Mouse (Mus musculus): ENCODE measurements around the gene Polr3g.
"Not testable (repeated sequence)": the region's sequence is repeated elsewhere in the genome, so short reads cannot be mapped to it uniquely, and the experiment has no call there.

The Polr3g gene

DNA sequence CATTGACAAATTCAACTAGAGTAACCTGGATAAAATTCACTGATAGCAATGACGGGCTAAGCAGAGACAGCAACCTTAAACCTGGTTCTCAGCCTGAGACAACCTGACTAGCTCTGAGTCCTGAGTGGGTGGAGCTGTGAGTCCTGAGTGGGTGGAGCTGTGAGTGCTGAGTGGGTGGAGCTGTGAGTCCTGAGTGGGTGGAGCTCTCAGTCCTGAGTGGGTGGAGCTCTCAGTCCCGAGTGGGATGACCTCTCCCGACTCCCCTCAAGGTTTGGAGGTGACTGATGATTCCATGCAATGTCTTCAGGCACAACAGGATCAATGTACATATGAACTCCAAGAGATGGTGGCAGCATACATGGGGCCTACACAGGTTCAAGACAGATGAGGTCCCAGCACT, 21.2 kb downstream of the Polr3g start:
- no peak for DNase-seq (ENCODE audit: low read depth, low spot score)

DNA sequence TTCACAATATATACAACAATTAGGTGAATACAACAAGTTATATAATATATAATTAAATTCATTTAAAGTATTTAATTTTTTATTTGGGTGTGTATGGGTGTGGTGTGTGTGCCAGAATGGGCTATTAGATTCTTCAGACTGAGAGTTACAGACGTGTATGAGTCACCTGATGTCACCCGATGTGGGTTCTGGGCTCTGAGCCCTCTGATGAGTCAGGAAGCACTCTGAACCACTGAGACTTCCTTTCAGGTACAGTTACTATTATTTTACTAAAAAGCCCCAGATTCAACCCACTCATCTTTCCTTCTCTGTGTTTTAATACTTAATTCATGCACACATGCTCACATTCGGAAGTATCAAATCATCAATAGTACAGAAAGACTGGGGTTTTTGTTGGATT, 25.9 kb downstream of the Polr3g start:
- DNase-seq (ENCODE audit: low read depth, low spot score), result no peak

DNA sequence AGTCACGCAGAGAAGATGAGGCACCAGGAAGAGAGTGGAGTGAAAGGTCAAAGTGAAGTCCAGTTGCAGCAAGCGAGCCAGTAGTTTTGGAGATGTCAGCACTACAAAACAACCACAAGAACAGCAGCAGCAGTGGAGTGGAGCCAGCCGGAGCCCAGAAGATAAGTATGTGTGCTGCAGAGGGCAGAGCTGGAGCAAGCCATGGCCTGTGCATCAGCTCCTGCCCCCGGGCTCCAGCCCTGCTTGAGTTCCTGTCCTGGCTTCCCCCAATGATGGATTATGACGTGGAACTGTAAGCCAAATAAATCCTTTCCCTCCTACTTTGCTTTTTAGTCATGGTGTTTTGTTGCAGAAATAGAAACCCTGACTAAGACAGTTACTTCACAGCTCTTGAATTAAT, 26.6 kb downstream of the Polr3g start:
- DNase-seq (ENCODE audit: low read depth, low spot score), result peak; percentile 44

DNA sequence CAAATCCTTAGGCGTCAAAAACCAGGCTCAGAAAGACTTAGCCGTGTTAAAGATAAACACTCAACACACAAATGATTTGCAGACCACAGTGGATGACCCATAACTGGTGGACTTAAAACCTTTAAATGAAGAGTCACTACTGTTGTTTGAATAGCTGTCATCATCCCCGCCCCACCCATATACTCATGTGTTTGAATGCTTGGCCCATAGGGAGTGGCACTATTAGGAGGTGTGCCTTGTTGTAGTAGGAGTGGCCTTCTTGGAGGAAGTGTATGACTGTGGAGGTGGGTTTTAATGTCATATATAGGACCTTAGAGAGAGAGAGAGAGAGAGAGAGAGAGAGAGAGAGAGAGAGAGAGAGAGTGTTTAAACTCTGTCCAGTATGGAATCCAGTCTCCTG, 27.7 kb downstream of the Polr3g start:
- DNase-seq (ENCODE audit: low read depth, low spot score), result no peak

DNA sequence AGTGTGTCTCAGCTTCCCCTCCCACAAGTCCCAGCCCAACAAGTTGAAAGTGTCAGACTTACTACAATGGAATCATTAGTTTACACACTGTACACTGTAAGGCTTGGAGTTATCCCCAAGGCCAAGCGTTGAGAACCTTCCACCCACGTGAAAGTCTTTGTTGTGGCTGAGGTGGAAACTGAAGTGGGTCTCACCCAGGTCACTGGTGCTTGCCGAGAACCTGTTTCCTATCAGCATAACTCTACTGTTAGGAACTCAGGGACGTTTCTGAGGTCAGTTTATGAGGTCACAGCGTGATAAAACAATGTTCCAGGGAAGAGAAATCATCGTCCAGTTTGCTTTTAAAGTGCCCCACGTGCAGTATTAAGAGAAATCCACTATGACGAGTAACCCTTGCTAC, 35.5 kb downstream of the Polr3g start:
- DNase-seq (ENCODE audit: low read depth, low spot score), result no peak

DNA sequence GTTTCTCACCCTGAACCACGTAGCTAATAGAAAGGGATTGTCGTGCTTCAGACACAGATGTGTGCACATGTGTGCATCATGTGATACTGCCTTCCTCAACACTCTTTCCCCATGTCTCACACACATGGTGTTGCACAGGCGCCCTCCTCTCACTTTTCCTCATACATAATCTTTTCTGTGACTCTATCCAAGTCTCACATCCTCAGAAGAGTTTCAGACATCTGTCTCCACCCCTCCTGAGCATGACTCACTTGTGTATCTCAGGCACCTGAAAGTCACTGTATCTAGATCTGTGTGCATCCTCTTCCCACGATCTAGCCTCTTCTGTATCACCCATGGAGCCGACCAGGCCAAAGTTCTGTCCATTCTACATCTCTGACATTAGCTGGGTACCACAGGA, 43.1 kb downstream of the Polr3g start:
- DNase-seq (ENCODE audit: low read depth, low spot score), result no peak

DNA sequence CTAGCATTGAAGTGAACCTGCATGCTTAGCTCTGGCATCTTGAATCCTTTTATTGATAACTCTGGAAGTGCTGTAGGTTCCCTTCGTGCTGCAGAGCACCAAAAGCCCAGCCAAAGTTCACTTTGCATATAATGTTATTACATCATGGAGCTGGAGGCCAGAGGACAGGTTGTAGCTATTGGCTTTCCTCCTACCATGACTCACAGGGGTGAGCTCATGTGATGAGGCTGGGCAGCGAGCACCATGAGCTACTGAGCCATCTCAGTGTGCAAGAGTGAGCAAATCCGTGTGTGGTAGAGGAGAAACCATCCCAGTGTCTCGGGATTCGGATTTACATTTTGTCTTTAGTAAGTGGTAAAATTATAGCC, 46.5 kb downstream of the Polr3g start:
- no peak for DNase-seq (ENCODE audit: low read depth, low spot score)

DNA sequence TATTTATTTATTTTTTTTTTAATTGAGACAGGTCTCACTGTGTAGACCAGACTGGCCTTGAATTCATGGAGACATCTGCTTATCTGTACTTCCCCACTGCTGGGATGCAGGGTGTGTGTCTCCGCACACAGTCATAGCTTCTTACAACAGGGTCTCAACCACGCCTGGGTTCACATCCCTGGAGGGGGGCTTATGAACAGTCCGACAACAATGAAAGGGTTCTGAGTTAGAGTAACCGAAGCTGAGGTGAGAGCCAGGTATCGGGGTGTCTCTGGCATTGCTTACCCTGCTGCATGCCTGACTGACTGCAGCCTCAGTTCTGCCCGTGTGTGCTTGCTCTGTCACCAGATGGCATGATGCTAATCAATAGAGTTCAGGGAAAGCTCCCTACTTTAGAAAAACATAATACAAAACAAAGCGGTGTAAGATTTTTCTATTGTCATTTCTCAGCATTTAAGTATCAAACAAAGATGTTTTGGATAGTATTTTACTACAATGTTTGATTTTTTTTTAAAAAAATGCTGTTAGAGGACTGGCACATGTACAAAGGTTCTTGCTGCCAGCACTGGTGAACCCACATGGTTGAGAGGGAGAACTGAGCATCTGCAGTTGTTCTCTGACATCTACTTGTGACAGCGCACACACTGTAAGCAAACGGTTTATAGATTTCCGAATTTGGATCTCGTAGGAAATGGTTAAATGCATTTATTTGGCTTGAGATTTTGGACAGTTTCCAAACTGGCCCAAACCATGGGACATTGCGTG, 47.1 kb downstream of the Polr3g start:
- DNase-seq (ENCODE audit: low read depth, low spot score), result no peak

DNA sequence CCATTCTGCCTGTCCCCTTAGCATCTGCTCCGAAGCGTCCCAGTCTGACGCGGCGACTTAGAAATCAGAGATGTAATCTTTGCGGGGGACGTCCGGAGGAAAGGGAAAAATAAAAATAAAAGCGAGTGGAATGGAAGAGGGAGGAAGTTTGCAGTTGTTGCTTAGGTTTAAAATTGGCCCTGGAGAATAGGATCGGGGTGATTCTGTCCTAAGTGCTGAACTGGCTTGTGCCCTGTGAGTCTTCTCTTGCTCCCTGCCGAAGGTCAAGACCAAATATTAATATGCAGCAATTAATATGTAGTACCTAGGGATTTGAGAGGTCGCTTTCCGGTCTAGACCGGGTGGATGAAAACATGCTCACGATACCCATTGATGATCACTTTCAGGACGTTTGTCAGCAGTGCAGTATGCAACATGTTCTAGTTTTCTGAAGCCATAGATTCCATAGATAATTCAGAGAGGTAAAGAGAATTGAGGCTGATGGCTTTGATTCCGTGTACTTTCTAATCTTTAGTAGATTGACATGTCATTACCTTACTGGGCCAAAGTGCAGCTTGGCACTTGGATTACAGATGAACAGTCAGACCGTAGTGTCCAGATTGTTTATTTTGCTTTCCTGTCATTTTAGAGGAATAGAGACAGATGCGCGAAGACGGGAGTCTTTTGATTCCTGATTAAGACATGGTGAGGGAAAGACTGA, 52.6 kb downstream of the Polr3g start:
- DNase-seq (ENCODE audit: low read depth, low spot score), result no peak

DNA sequence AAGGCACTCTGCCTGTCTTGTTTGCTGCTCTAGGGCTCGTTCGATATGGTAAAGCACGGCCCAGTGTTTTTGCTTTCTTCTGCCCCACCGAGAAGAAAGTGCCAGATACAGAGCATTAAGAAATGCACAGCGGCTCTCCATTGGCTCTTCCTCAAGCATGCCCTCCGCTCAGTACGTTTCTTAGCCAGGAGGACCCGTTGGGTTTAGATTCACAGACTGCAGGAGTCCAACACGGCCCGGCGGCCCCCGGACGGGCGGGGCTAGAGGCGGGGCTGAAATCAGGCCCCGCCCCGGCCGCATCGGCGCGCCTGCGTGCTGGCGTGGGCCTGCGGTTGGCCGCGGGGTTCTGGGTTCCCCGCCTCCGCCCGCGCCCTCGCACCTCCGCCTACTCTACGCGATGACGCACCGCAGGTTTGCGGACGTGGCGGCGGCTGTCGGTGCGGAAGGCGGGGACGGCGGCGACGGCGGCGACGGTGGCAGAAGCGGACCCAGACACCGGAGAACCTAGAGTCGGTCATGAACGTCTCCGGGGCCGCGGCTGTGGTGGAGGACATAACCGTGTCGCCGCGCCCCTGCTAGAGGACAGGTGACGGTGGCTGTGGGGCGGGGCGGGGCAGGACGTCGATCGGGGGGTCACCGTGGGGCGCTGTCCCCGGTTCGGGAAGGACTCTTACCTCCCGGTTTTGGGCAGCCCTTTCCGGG, 53.3 kb downstream of the Polr3g start, which contains the start of gene Lysmd3:
Gene Lysmd3, plus strand, starts transcription at position 313 of the 702 bp plus-strand sequence.
- peak; percentile 79 for DNase-seq (ENCODE audit: low read depth, low spot score)

DNA sequence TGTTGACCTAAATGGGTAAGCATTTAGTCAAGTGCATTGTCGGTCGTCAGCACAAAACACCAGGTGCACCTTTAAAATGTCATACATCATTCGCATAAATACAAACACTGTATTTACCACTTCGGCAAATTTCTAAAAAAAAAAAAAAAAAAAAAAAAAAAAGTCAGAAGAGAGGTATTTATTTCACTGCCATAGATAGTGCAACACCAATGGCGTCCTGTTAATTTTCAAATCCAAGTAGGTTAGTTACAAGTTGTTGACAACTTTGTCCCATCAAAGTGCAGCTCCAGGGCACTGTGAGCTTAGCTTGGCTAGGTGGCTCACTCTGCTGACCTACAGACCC, 53.8 kb downstream of the Polr3g start:
- DNase-seq (ENCODE audit: low read depth, low spot score), result no peak

DNA sequence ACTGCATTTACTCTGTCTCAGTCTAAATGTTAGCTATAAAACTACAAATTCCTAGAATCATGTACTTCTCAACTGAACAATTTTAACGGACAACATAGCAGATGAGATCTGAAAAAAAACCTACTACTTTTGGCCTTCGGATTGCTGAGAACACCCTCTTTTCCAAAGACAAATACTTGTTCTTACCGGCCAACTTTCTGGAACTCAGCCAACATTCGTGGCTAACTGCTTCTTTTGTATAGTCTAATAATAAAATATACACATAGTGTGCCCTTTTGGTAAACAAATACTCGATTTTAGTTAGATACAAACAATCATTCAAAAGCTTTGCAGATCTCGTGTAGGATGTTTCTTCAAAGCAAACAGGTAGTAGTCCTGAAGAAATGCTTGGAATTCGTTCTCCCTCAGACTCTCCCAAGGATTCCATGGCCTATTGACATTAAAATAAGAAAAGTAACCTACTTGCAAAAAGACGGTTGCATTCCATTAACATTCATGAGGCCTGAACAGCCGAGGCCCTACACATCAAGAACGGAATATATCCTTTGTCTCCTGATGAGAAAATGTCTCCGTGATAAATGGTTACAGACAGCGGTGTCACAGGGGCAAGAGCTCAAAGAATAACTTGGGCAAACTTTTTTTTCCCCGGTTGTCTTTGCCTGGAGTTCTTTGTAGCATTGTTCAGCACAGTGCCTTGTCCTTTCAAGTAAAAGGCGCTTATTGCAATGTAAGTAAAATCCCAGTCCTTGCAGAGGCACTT, 54.5 kb downstream of the Polr3g start:
- DNase-seq (ENCODE audit: low read depth, low spot score), result no peak

DNA sequence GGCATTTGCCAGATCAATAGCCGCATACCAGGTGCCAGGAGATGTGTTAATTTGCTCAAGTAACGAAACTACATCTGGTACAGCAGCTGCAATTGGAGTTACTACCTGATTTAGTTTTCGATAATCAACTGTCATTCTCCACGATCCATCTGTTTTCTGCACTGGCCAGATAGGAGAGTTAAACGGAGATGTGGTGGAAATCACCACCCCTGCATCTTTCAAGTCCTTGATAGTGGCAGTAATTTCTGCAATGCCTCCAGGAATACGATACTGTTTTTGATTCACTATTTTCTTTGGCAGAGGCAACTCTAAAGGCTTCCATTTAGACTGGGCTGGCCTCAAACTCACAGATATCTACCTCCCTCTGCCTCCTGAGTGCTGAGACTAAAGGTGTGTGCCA, 60.4 kb downstream of the Polr3g start:
- DNase-seq (ENCODE audit: low read depth, low spot score), result not testable (repeated sequence)

DNA sequence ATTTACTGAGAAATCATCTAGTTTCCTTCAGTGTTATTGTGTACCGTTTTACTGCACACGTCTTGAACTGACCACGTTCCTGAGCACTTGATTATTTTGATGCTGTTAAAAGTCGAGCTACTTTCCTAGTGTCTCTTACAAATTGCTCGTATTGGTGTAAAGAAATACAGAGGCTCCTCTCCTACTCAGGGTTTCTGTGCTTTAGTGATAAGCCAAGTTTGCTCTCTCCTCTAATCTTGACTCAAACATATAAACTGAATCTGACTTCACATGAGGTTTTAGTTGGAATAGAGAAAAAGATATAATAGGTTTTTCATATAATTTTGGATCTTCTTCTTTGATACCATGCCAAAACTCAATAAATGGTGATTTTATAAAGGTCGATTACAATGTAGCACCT, 64.5 kb downstream of the Polr3g start:
- DNase-seq (ENCODE audit: low read depth, low spot score), result no peak

DNA sequence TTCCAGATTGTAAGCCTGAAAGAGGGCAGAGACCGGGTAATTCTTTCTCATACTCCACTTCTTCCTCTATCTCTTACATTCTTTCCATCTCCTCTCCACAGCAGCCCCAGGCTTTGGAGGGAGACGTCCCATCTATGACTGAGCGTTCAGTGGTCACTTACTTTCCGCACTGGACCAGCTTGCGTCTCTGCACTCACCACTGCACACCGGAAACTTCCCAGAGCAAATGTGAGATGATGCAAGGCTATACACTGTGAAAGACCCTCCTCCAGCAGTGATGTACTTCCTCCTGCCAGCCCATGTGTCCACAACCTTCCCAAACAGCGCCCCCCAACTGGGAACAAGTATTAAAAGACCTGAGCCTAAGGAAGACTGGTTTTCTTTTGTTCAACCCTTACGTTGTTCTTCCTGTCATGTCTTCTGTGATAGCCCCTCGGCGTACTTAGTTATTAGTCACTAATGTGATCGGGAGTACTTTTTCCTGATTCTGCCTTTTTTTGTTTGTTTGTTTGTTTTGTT, 66.7 kb downstream of the Polr3g start:
- no peak for DNase-seq (ENCODE audit: low read depth, low spot score)

DNA sequence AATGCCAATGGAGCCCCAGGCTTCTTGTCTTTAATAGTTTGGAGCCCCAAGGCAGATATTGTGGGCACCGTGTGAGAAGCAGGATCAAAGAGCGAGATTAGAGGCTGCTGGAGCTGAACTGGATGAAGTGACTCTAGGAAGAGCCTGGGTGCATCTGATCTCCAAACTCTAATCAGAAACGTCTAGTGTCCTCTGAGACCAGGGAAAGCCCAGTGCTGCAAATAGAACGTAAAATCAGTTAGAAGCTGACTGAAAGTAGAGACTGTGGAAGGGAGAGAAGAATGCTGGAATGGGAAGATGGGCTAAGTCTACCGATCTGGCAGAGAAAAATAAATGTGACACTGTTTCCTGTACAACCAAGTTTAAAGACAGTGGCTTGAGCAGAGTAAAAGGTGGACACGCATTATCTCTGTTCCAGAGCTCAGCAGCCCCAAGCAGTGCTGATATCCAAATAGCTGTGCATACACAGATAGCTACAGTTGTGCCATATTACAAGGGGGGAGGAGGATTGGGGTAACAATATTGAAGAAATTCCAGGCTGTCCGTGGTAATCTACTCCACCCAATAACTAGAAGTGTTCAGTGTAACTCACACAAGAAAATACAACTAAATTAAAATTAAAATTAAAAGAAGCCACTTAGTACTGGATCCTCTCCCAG, 68.2 kb downstream of the Polr3g start:
- DNase-seq (ENCODE audit: low read depth, low spot score), result no peak

DNA sequence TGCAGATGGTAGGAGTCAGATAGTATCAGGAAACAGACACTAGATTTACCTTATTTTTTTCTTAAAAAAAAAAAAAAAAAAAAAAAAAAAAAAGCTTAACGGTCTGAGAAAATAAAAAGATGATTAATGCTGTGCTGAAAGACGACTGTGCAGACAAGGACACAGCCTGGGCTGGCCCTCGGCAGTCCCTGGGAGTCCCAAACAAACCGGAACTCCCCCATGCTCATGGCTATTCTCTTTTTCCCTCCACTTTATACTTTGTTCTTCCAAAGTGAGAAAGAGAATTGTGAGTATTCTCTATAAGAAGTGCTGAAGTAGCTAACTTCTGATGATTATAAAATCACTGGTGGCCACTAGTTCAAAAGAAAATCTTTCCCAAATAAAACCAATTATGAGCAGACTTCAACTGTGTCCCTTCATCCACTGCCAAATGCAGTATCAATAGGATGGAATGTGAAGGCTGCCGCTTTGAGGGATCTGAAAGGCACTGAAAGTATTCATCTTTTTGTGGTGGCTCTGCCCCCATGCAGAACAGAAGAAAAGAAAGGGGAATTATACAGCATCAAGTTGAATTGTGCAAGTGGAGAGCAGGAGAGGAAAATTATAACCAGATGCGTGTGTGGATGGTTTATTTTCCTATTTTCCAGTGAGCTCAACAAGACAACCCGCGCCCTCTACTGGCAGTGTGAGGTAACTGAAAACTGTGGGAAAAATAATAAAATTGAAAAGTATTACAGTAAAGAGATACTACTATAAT, 69.3 kb downstream of the Polr3g start:
- DNase-seq (ENCODE audit: low read depth, low spot score), result no peak

DNA sequence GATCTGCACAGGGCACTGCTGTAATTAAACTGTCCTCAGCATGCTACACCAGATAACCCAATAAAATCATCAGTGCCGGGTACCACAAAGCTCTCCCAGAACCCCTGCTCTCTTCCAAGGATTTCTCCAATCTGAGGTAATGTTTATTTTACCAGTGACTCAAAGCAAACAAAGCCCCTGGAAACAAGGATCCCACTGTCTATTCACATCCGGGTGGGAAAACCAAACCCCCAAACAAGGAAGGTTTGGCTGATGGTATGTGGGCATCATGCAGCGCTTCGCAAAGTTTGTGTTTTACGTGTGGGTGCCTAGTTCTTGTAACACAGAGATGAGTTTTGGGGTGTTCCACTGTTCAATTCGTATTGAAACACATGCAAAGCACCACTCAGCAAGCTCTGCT, 69.9 kb downstream of the Polr3g start:
- DNase-seq (ENCODE audit: low read depth, low spot score), result no peak

DNA sequence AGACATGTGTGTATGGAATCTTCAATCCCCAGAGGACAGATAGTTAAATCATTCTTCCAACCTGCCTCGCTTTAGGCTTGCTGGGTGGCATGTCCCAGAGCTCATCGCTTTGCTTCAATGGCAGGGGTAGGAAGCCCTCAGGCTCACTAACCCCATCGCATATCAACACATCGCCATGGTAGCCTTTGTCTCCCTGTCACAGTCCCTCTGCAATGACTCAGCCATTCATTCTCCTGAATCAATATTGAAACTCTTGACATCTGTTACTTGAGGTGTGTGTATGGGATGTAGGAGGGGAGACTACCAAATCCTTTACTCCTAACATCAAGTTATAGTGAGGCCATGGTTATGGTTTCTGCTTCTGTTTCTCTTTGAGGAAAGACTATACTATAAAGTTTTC, 71.2 kb downstream of the Polr3g start:
- no peak for DNase-seq (ENCODE audit: low read depth, low spot score)

DNA sequence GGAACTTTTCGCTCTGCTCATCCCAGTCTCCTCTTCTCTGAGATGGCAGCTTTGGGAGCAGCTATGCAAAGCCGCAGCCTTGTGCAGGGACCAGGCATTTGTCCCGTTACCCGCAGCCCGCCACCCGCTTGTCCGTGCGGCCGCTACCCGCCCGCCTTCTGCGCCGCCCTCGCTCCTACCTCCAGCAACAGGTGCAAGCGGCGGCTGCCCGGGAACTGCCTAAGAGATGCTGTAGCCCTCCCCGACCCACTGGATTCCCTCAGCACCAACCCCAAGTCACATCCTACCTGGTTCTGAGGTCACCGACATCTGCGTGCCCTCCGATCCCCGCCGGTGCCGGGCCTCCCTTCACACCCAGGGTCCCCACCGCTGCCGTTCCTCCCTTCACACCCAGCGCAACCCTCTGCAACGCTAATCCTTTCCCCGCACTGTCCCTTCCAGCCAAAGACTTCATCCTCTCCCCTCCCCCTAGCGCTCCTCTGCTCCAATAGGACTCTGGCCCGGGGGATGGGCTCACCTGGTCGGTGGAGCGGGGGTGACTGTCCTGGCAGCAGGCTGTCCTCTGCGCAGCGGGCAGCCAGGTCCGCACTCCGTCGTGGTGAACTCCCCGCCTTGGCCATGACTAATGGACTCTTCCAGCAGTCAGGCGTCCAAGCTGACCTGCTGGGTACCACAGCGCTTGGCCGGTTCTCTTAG, 77.9 kb downstream of the Polr3g start, which contains the start of gene Adgrv1:
Gene Adgrv1, minus strand, starts transcription at position 435 of the 696 bp plus-strand sequence.
- no peak for DNase-seq (ENCODE audit: low read depth, low spot score)

Data from telencephalon, adult 2 months (tissue).